Mouse (Mus musculus) small intestine, adult 2 months (tissue): Measurements from ENCODE around the gene Nudt8.

Experiments used
- CTCF ChIP-seq: fragments of 200-500 bp; IDR thresholded peaks from 2 replicates; pipeline ENCODE4 v1.5.1; 2012; ENCODE audit warnings: low read depth, mild to moderate bottlenecking, control low read depth, inconsistent platforms, low read length, moderate library complexity, mixed read lengths; ENCODE audit not compliant: insufficient replicate concordance, insufficient read length; ENCODE audit errors: extremely low read depth
- POLR2A ChIP-seq: fragments of 200-500 bp; IDR thresholded peaks from 2 replicates; pipeline ENCODE4 v1.6.1; 2012; ENCODE audit warnings: low read depth, mild to moderate bottlenecking, control low read depth, inconsistent platforms, low read length, moderate library complexity

- no peak for TF ChIP-seq CTCF
- TF ChIP-seq POLR2A, result no peak
These were observed 2.7 kb downstream of the Nudt8 start, which contains the start of gene Doc2g for GRCm38 (mm10) chr19:4003112-4003511.
